In the genomic region with DNA sequence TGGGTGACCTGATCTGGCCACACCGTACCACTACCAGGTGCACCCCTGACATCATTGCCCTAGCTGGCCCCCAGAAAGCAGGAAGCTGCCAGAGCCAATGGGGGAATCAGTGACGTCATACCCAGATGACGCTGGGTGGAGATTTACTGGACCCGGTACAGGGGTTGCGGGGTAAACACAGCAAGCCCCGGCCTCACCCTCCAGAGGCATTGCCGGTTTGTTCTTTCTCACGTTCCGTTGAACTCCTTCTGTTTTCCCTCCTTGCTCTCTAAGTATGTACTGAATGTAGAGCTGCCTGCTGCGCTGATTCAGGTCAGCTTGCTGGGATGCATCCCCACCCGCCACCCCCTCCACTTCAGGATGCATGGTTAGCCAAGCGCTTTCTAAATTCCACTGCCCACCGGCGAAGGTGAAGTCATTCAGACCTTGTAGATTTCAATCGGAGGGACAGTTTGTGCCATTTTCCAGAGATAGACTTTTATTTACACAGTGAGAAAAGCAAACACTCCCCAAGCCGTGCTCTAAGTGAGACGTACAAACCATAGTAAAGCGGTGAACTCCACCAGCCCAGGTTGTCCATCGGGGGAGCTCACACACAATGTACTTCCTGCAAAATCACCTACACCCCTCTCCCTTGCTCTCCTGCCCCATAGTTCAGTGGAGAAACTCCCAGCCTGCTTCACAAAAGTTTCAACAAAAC, we compare ENCODE assay signal across 10 mouse cellular contexts.
DNase-seq lines count a peak whose midpoint lies in the region; ATAC-seq and TF ChIP-seq lines count a peak whose summit lies in the region.
"Had no signal": no experiment of that assay in that cellular context is flagged by ENCODE, and none has a peak within 500 bp of the region (broad histone marks: within the 10 kb centered on the region; RNA-seq: fewer than 3 reads in every experiment).

No protein-coding gene starts in this region.

- no peak for ATAC-seq in heart, embryonic 12.5 days (ENCODE audit: insufficient number of reproducible peaks, low FRiP score)
- 0 out of 2 replicates have a peak, but pooled peaks have one; percentile 5 for ATAC-seq in liver, embryonic 11.5 days (replicated peaks; ENCODE audit: low FRiP score)
- peak; percentile 9; the same call in 1 of the 2 replicates for ATAC-seq in stomach, embryonic 16.5 days (ENCODE audit: insufficient read depth, low FRiP score)
- ATAC-seq in forebrain, embryonic 11.5 days (replicated peaks; ENCODE audit: low FRiP score) = no peak

- intact Hi-C loops in left cerebral cortex, postnatal 4 days (cut with DNase I) = no loop called here

- DNase-seq in lung, adult 18-20 months = peak; percentile 22 to 65
- DNase-seq in lung, adult 2 months = no peak
- no peak for DNase-seq in liver, embryonic 11.5 days (ENCODE audit: low spot score)
- DNase-seq in left cerebral cortex, postnatal 4 days = no peak
- DNase-seq in layer of hippocampus, postnatal 10 days (ENCODE audit: low spot score in 2 of 2) = no peak
- no peak for DNase-seq in forebrain, embryonic 11.5 days (ENCODE audit: low spot score)
- DNase-seq: cerebellum, adult 8-10 months had no signal

- no peaks in the 10 kb centered on the region for H3K36me3 ChIP-seq in heart, embryonic 12.5 days
- 0 out of 2 replicates have a peak, but pooled peaks cover 7% of the 10 kb centered on the region for H3K36me3 ChIP-seq in liver, embryonic 11.5 days (ENCODE audit: control insufficient read depth, insufficient read depth, low read length)
- H3K36me3 ChIP-seq in stomach, embryonic 16.5 days (ENCODE audit: control insufficient read depth, insufficient read depth, low read length) = no peaks in the 10 kb centered on the region
- no peaks in the 10 kb centered on the region for H3K36me3 ChIP-seq in forebrain, embryonic 11.5 days (ENCODE audit: control insufficient read depth, insufficient read depth, low read length)
- H3K36me3 ChIP-seq: neural tube, embryonic 12.5 days had no signal

- TF ChIP-seq POLR2A in lung, adult 2 months (IDR thresholded peaks at IDR 0.05; ENCODE audit: borderline replicate concordance, extremely low read depth, low read depth, low read length) = no peak

- no peak overlapping the region for H3K9ac ChIP-seq in heart, embryonic 12.5 days
- no peak overlapping the region for H3K9ac ChIP-seq in liver, embryonic 11.5 days (ENCODE audit: low read depth, low read length)
- H3K9ac ChIP-seq in stomach, embryonic 16.5 days (ENCODE audit: low read length) = peak overlapping the region; percentile 38; the same call in 1 of the 2 replicates
- H3K9ac ChIP-seq in forebrain, embryonic 11.5 days (ENCODE audit: low read length) = no peak overlapping the region
- H3K9ac ChIP-seq: neural tube, embryonic 12.5 days had no signal

- no peak for TF ChIP-seq CTCF in lung, adult 2 months (IDR thresholded peaks at IDR 0.05; ENCODE audit: insufficient read depth, low read length)

- no peak overlapping the region for H3K4me2 ChIP-seq in heart, embryonic 12.5 days
- 0 out of 2 replicates have a peak overlapping the region, but pooled peaks have one; percentile 8 for H3K4me2 ChIP-seq in liver, embryonic 11.5 days
- H3K4me2 ChIP-seq in stomach, embryonic 16.5 days (ENCODE audit: low read depth, low read length) = peak overlapping the region; percentile 32; the same call in 1 of the 2 replicates
- H3K4me2 ChIP-seq in forebrain, embryonic 11.5 days (ENCODE audit: low read depth, low read length, severe bottlenecking) = no peak overlapping the region
- H3K4me2 ChIP-seq: neural tube, embryonic 12.5 days had no signal

- H3K27me3 ChIP-seq in heart, embryonic 12.5 days (replicated peaks) = no peaks in the 10 kb centered on the region
- H3K27me3 ChIP-seq in liver, embryonic 11.5 days (replicated peaks; ENCODE audit: control insufficient read depth, insufficient read depth, low read length) = no peaks in the 10 kb centered on the region
- H3K27me3 ChIP-seq in stomach, embryonic 16.5 days (ENCODE audit: control insufficient read depth, insufficient read depth, low read length) = no peaks in the 10 kb centered on the region
- no peaks in the 10 kb centered on the region for H3K27me3 ChIP-seq in forebrain, embryonic 11.5 days (ENCODE audit: control insufficient read depth, insufficient read depth, low read length)
- H3K27me3 ChIP-seq: neural tube, embryonic 12.5 days had no signal

- peak overlapping the region; percentile 52 for H3K27ac ChIP-seq in heart, embryonic 12.5 days (ENCODE audit: poor library complexity, severe bottlenecking)
- H3K27ac ChIP-seq in liver, embryonic 11.5 days (ENCODE audit: low read depth, low read length) = no peak overlapping the region; the same call in 1 of the 2 replicates
- H3K27ac ChIP-seq in stomach, embryonic 16.5 days (ENCODE audit: low read length) = peak overlapping the region; percentile 29; the same call in 1 of the 2 replicates
- no peak overlapping the region for H3K27ac ChIP-seq in forebrain, embryonic 11.5 days (ENCODE audit: low read depth, low read length)
- H3K27ac ChIP-seq: neural tube, embryonic 12.5 days had no signal

- H3K4me3 ChIP-seq in lung, adult 2 months (replicated peaks; ENCODE audit: extremely low read depth, low read depth, low read length) = no peak overlapping the region
- no peak overlapping the region for H3K4me3 ChIP-seq in heart, embryonic 12.5 days
- no peak overlapping the region for H3K4me3 ChIP-seq in liver, embryonic 11.5 days (ENCODE audit: low read depth, low read length)
- no peak overlapping the region for H3K4me3 ChIP-seq in stomach, embryonic 16.5 days (replicated peaks; ENCODE audit: low read length)
- H3K4me3 ChIP-seq in forebrain, embryonic 11.5 days (ENCODE audit: low read depth, low read length) = no peak overlapping the region
- H3K4me3 ChIP-seq: neural tube, embryonic 12.5 days had no signal

- peaks cover 13% of the 10 kb centered on the region for H3K4me1 ChIP-seq in lung, adult 2 months (ENCODE audit: control insufficient read depth, insufficient read depth, low read length)
- H3K4me1 ChIP-seq in heart, embryonic 12.5 days (replicated peaks) = peaks cover 51% of the 10 kb centered on the region
- peaks cover 12% of the 10 kb centered on the region for H3K4me1 ChIP-seq in liver, embryonic 11.5 days (replicated peaks; ENCODE audit: control insufficient read depth, insufficient read depth, low read length)
- H3K4me1 ChIP-seq in stomach, embryonic 16.5 days (ENCODE audit: control insufficient read depth, insufficient read depth, low read length) = peaks cover 49% of the 10 kb centered on the region
- H3K4me1 ChIP-seq in forebrain, embryonic 11.5 days (replicated peaks; ENCODE audit: control insufficient read depth, insufficient read depth, low read length) = peaks cover 9% of the 10 kb centered on the region; the same call in 1 of the 2 replicates

- H3K9me3 ChIP-seq in heart, embryonic 12.5 days (replicated peaks) = no peaks in the 10 kb centered on the region
- no peaks in the 10 kb centered on the region for H3K9me3 ChIP-seq in liver, embryonic 11.5 days (ENCODE audit: control insufficient read depth, low read length)
- H3K9me3 ChIP-seq in stomach, embryonic 16.5 days (replicated peaks; ENCODE audit: control insufficient read depth, low read length) = no peaks in the 10 kb centered on the region
- no peaks in the 10 kb centered on the region for H3K9me3 ChIP-seq in forebrain, embryonic 11.5 days (ENCODE audit: control insufficient read depth, low read length)
- H3K9me3 ChIP-seq: neural tube, embryonic 12.5 days had no signal

- WGBS in lung, adult 2 months = 34% methylated on average over 19 of the region's 19 CpGs
- 65% methylated on average over 19 of the region's 19 CpGs for WGBS in heart, embryonic 12.5 days
- 76% methylated on average over 19 of the region's 19 CpGs for WGBS in liver, embryonic 11.5 days
- WGBS in stomach, embryonic 16.5 days = 50% methylated on average over 19 of the region's 19 CpGs
- WGBS in forebrain, embryonic 11.5 days = 87% methylated on average over 19 of the region's 19 CpGs

Comparison
In these comparisons a context has a peak if more than half of its experiments do, and no peak if none do; other contexts are left out.
1. DNase-seq: peak in lung, adult 18-20 months (2 of 2); none in lung, adult 2 months (single experiment), liver, embryonic 11.5 days (single experiment), left cerebral cortex, postnatal 4 days (single experiment), layer of hippocampus, postnatal 10 days (0 of 2) and forebrain, embryonic 11.5 days (single experiment).
2. ATAC-seq: peak in liver, embryonic 11.5 days (single experiment) and stomach, embryonic 16.5 days (single experiment); none in heart, embryonic 12.5 days (single experiment) and forebrain, embryonic 11.5 days (single experiment).
3. H3K27ac ChIP-seq: peak in heart, embryonic 12.5 days (single experiment) and stomach, embryonic 16.5 days (single experiment); none in liver, embryonic 11.5 days (single experiment) and forebrain, embryonic 11.5 days (single experiment).
4. H3K4me2 ChIP-seq: peak in liver, embryonic 11.5 days (single experiment) and stomach, embryonic 16.5 days (single experiment); none in heart, embryonic 12.5 days (single experiment) and forebrain, embryonic 11.5 days (single experiment).